Mouse (Mus musculus): ENCODE measurements around the gene Ccnj.

Gene Ccnj

GRCm38 (mm10) chr19:40841593-40841992, 10.5 kb downstream of the Ccnj start:
- no peak for DNase-seq (ENCODE audit: low read depth)

DNA sequence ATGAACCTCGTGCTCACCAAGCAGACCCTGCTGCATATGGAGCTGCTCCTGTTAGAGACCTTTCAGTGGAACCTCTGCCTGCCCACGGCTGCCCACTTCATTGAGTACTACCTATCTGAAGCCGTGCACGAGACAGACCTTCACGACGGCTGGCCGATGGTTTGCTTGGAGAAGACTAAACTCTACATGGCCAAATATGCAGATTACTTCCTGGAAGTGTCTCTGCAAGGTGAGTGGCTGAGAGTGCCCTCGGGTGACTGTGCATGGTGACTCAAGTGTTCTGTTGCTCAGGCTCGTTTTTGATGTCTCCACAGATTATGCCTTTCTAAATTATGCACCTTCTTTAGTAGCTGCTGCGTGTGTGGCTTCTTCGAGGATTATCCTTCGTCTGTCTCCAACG, 13.7 kb downstream of the Ccnj start:
- DNase-seq (ENCODE audit: low read depth): no peak

DNA sequence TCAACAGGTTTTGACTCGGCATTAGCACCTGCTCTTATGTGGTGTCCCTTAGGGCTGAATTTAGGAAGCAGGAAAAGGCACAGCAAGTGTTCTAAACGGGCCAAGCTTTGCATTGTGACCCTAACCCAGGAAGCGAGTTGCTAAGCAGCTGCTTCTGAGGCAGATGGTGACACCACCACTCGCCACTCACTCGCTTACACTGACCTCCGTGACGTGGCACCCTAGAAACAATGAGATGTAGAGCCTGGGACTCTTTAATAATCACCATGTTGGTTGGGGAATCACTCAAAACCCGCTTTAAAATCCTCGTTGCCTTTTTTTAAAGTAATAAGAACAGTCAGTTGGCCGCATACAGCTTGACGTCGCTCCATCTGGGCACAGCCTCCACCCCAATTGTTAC, 18.3 kb downstream of the Ccnj start:
- DNase-seq (ENCODE audit: low read depth): no peak

GRCm38 (mm10) chr19:40859555-40859954, 28.5 kb downstream of the Ccnj start:
- DNase-seq (ENCODE audit: low read depth): peak; percentile 24

DNA sequence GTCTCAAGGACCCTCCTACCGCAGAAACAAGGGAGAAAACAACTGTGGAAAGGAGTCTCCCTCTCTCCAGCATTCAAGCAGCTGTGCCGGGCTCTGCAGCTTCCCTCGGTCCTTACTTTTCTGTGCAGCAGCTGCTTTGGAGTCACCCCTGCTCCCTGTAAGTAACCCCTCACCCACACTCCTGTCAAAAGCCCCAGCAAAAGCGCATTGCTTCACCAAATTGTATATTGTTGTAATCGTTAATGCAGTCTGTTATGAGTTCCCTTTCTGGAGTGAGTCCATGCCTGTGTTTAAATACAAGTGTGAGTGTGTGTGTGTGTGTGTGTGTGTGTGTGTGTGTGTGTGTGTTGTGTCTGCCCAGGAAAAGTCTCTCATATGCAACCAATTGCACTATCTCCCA, 37.2 kb downstream of the Ccnj start:
- peak; percentile 20 for DNase-seq (ENCODE audit: low read depth)

DNA sequence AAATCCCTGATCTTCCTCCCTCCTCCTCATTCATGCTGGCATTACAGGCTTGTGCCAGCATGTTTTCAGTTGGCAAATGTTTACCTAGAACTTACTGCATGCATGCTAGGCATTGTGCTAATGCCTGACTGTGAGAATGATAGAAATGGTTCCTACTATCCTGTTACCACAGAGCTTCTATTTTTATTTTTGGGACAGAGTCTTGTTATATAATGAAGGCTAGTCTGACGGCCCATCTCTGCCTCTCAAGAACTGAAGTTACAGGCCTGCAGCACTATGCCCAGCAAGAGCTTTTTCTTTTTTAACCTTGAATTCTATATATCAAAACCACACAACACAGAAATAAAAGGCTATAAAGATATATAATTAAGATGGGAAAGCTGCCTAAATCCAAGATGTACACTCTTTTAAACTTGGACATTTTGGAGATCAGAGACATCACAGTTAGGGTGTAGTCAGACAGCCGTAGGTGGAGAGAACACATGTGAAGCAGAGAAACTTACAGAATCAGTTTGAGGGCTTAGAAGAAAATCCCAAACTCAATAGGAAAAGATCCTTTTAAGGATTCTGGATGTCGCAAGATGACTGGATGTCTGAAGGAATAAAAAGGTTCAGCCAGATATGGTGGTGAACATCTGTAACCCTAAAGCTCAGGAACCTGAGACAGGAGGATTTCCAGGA, 38.5 kb downstream of the Ccnj start:
- DNase-seq (ENCODE audit: low read depth): no peak

DNA sequence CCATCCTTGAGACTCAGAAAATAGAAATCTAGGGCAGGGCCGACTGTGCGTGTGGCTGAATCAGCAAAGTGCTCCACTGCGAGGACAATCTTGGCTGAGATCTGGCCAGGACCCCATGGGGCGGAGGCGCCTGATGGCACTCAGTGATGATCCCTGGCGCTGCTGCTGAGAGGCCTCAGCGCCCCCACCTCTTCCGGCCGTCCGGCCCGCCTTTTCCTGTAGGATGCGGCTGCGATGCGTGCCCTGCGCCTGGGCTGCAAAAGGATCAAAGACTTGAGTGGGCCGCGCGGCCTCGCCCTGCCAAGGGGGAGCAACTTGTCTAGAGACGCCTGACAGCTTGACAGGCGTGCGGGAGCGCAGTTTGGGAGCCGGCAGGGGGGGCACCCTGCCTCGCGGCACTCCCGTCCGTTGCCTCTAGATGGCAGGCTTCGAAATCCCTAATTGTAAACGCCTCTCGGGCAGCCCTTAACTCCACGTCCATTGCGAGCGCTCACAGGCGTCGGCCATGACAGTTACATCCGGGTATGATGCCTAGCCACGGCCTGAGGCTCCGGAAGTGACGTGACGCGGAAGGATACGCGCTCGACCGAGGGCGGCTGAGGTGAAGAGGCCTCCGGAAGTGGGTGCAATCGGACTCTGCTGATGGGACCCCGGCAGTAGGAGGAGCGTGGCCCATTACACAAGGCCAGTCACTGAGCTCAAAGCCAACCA, 42.0 kb downstream of the Ccnj start:
- no peak for DNase-seq (ENCODE audit: low read depth)

DNA sequence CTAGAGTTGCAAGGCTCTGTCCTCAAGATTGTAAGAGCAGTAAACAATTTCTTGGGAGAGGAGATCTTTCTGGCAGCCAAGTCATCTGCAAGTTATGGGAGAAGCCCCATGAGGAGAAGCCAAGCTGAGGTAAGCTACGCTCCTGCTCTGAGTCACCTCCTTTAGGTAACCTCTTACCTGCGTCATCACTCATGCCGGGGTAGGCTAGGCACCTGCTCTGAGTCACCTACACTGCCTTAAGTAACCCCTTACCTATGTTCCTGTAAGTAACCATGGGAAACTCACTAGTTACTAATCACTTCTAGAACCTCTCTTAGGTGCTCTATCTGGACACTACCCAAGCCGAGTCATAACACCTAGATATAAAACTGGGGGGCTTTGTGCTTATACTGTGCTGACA, 50.6 kb downstream of the Ccnj start:
- DNase-seq (ENCODE audit: low read depth): no peak

DNA sequence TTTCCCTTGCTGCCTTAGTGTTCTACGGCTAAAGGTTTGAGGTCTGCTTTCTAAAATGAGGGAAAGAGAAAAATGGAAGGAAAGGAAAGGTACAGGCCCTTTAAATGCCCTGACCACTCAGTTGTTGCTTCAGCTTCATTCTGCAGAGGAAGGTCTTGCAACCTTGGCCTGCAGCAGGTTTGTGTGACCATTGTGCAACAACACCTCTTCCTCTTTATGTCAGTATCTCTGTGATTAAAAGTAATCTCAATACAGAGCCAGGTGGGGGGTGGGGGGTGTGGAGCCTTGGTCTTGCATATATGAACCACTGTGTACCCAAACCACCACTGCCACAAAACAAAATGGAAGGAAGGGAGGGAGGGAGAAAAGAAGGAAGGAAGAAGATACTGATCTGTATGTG, 57.8 kb downstream of the Ccnj start:
- no peak for DNase-seq (ENCODE audit: low read depth)

DNA sequence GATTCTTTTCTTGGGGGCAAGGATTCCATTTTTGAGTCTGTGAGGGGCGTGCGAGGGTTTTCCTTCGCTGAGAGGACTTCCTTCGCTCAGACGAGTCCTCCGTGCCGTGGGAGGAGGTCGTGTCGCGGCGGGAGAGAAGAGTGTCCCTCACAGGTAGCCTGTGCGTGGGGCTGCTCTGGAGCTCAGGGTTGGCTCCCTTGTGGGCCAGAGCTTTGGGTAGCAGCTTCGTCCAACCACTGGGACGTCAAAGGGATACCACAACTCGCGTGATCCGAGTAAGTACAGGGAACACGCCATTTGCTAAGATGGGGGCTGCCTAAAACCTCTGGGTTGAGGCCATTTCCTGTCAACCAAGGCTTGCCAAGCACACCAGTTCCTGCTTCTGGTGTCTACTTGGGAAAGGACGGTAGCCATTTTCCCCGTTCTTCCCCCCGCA, 63.0 kb downstream of the Ccnj start:
- DNase-seq (ENCODE audit: low read depth): no peak

- DNase-seq (ENCODE audit: low read depth): peak; percentile 88
Observed at GRCm38 (mm10) chr19:40894519-40895392, 63.7 kb downstream of the Ccnj start, which contains the start of gene Zfp518a. TSS of gene Zfp518a (plus strand) at chr19:40894705.

DNA sequence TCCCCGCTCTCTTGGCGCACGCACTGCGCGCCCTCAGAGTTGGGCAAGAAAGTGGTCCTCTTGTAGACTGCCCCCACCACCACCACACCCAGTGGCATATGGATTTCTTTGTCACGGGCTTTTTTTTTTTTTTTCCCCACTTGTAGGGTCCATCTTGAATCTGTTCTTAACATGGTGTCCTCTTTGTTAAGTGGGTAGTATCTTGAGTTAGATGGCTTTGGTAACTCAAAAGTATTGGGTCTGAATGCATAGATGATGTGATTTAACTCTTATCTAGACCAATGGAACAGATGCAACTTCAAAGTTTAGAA, 64.3 kb downstream of the Ccnj start:
- DNase-seq (ENCODE audit: low read depth): no peak

All from NIH3T3 (cell line).